Mouse (Mus musculus) frontal cortex, postnatal 14 days (tissue): ENCODE measurements at regions not wholly inside any gene's neighbourhood (a gene's known extent, or its start where the extent isn't known, plus 50 kb on each side); places are given as distances from the start of the nearest gene placed in this dataset.

Experiments
- DNase-seq, 2 experiments: peaks; one replicate each; pipeline ENCODE4 v3.0.0; 2022; ENCODE audit warnings: low spot score in 2 of 2

- DNase-seq = no peak
Observed at GRCm38 (mm10) chr17:79498321-79498720, 113.3 kb upstream of the Rmdn2 start.

- no peak for DNase-seq
Observed at GRCm38 (mm10) chr17:79501031-79501474, 110.6 kb upstream of the Rmdn2 start.

- DNase-seq = no peak
Observed at GRCm38 (mm10) chr17:79501926-79502325, 109.7 kb upstream of the Rmdn2 start.

- DNase-seq = no peak
Observed at GRCm38 (mm10) chr17:79503037-79503436, 108.6 kb upstream of the Rmdn2 start.

- no peak for DNase-seq
Observed at GRCm38 (mm10) chr17:79504209-79504608, 107.5 kb upstream of the Rmdn2 start.

- DNase-seq = no peak
Observed at GRCm38 (mm10) chr17:79505565-79505964, 106.1 kb upstream of the Rmdn2 start.

- DNase-seq = no peak
Observed at GRCm38 (mm10) chr17:79509281-79509680, 102.4 kb upstream of the Rmdn2 start.

- DNase-seq = no peak
Observed at GRCm38 (mm10) chr17:79509957-79510710, 101.5 kb upstream of the Rmdn2 start.

GRCm38 (mm10) chr17:79511218-79511617 is 100.4 kb upstream of the Rmdn2 start:
- DNase-seq = no peak

GRCm38 (mm10) chr17:79514076-79514475 is 97.6 kb upstream of the Rmdn2 start:
- DNase-seq = no peak

- no peak for DNase-seq
Observed at GRCm38 (mm10) chr17:79518185-79518584, 93.5 kb upstream of the Rmdn2 start.

- DNase-seq = no peak
Observed at GRCm38 (mm10) chr17:79518696-79519095, 93.0 kb upstream of the Rmdn2 start.

- no peak for DNase-seq
Observed at GRCm38 (mm10) chr17:79519356-79519755, 92.3 kb upstream of the Rmdn2 start.

GRCm38 (mm10) chr17:79520283-79520682 is 91.4 kb upstream of the Rmdn2 start:
- DNase-seq = no peak

- DNase-seq = no peak
Observed at GRCm38 (mm10) chr17:79521691-79522090, 90.0 kb upstream of the Rmdn2 start.

- no peak for DNase-seq
Observed at GRCm38 (mm10) chr17:79523230-79523629, 88.4 kb upstream of the Rmdn2 start.

- DNase-seq = no peak
Observed at GRCm38 (mm10) chr17:79527391-79527790, 84.3 kb upstream of the Rmdn2 start.

- no peak for DNase-seq
Observed at GRCm38 (mm10) chr17:79536549-79536948, 75.1 kb upstream of the Rmdn2 start.

GRCm38 (mm10) chr17:79538789-79539188 is 72.9 kb upstream of the Rmdn2 start:
- no peak for DNase-seq

GRCm38 (mm10) chr17:79540038-79540437 is 71.6 kb upstream of the Rmdn2 start:
- no peak for DNase-seq

- no peak for DNase-seq
Observed at GRCm38 (mm10) chr17:79540511-79540910, 71.2 kb upstream of the Rmdn2 start.

- DNase-seq = peak in 1 of 2 experiments; percentile 17
Observed at GRCm38 (mm10) chr17:79543907-79544522, 67.6 kb upstream of the Rmdn2 start.

- no peak for DNase-seq
Observed at GRCm38 (mm10) chr17:79545878-79546277, 65.8 kb upstream of the Rmdn2 start.
